Mouse (Mus musculus) E14TG2a.4 (cell line): Measurements from ENCODE around the gene Ikzf3.

Experiments
- H3K27me3 ChIP-seq: 2 replicates; pipeline ENCODE4 v1.6.1; 2014; ENCODE audit warnings: low read length, control low read depth; ENCODE audit not compliant: insufficient read depth
- H3K36me3 ChIP-seq: 2 replicates; pipeline ENCODE4 v1.6.1; 2014; ENCODE audit warnings: low read length, control low read depth; ENCODE audit not compliant: insufficient read depth
- H3K4me1 ChIP-seq: replicated peaks from 2 replicates; pipeline ENCODE4 v1.6.1; 2014; ENCODE audit warnings: low read depth, low read length, control low read depth
- H3K4me3 ChIP-seq: replicated peaks from 2 replicates; pipeline ENCODE4 v1.5.1; 2014; ENCODE audit warnings: mild to moderate bottlenecking, low read length
- H3K9me3 ChIP-seq: 2 replicates; pipeline ENCODE4 v1.6.1; 2014; ENCODE audit warnings: low read length, control low read depth
- CTCF ChIP-seq: conservative IDR thresholded peaks from 2 replicates; pipeline ENCODE4 v1.5.1; 2014; ENCODE audit warnings: low read length
- NANOG ChIP-seq: IDR thresholded peaks from 2 replicates; pipeline ENCODE4 v1.6.1; 2014; ENCODE audit warnings: borderline replicate concordance, low read length, mixed read lengths
- POU5F1 ChIP-seq: IDR thresholded peaks from 2 replicates; pipeline ENCODE4 v1.6.1; 2014; ENCODE audit warnings: low read length, borderline replicate concordance

Ikzf3 gene

DNA sequence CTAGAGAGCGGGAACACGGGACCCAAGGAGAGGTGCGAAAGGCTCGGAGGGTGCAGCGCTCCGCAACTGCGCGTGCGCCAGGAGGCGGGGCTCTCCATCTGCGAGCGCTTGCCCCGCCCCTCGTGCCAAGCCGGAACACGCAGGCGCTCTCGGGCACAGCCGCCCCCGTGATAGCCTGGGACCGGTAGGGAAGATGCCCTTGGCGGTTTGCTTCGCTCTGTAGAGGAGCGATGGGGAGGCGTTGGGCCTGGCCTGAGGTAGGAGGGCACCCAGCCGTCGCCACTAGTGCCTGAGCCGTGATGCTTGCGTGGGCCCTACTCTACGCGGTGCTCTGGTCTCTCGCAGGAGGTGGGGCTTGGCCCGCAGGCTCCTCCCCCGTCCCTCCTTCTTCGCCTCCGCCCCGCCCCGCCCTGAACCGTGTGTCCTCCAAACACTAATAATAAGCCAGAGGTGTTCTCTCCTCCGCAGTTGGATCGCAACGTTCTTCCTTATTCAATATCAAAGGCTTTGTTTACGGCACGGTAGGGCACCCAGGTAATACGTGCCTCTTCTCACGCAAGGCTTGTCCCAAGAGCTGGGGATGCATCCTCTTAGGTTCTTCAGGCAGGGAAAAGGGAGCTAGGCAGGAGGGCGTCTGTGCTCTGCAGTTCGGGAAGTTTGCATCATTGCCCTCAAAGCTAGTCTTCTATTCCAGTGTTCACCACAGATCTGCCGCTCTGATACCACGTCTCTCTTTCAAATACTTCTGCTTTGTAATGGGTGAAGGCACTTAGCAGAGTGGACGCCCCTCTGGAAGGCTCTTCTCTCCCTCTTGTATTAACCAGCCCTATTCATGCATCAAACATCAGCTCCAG lies 5.4 kb upstream of the Ikzf3 start, which contains the start of gene Zpbp2:
TSS of gene Zpbp2 (plus strand) at position 123 of the 854 bp plus-strand sequence.
- H3K9me3 ChIP-seq: peaks cover 3% of the 10 kb centered on the region; the same call in 1 of the 2 replicates
- no peaks in the 10 kb centered on the region for H3K36me3 ChIP-seq
- H3K4me1 ChIP-seq: peaks cover 14% of the 10 kb centered on the region
- TF ChIP-seq NANOG (no peak), CTCF (no peak), POU5F1 (no peak)
- H3K4me3 ChIP-seq: peak within 1 kb of the TSS; percentile 95
- peaks cover 45% of the 10 kb centered on the region for H3K27me3 ChIP-seq

DNA sequence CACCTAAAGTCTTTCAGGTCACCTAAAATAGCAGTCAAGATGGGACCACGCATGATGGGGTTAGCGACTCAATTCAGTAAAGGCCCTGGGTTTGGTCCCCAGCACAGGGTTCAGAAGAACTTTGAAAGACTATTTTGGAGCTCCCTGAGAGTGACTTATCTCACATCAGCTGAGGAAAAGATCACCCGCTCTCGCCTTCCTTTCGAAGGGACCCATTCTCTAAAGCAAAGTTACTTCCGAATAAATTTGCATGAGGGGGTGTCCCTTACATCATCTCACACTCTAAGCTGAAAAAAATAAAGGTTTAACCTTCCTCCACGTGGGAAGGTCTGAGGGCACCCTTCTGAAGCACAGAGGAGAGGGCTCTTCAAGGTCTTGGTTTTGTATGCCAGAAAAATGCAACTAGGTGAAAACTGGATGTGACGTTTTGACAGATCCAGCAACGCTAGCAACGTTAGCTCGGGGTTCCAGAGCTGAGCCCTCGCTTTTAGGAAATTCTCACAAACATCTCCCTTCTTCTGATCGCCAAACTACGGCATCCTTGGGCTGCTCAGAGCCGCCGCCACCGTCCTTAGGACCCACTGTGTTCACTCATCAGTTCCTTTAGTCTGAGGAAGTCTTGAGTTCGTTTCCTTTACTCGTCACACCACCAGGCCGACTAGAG lies 4.6 kb upstream of the Ikzf3 start:
- TF ChIP-seq NANOG (no peak), CTCF (no peak), POU5F1 (no peak)
- Histone ChIP-seq H3K4me3 (peak overlapping the region; percentile 95), H3K9me3 (peaks cover 3% of the 10 kb centered on the region; the same call in 1 of the 2 replicates), H3K36me3 (no peaks in the 10 kb centered on the region), H3K27me3 (peaks cover 52% of the 10 kb centered on the region), H3K4me1 (peaks cover 14% of the 10 kb centered on the region)

DNA sequence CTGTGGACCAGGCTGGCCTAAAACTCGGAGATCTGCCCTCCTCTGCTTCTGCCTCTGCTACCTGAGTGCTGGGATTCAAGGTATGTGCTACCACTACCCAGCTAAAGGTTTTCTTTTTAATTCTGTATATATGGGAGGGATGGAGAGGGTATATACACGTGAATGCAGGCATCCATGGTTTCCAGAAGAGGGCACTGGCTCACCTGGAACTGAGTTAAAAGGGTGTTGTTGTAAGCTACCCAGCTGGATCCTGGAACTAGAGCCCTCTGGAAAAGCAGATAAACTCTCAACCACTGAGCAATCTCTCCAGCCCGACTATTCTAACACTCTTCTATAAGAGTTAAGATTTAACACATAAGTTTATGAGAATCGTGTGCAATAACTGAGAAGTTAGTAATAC lies 3.5 kb upstream of the Ikzf3 start:
- peaks cover 3% of the 10 kb centered on the region; the same call in 1 of the 2 replicates for H3K9me3 ChIP-seq
- no peak overlapping the region for H3K4me3 ChIP-seq
- H3K36me3 ChIP-seq: no peaks in the 10 kb centered on the region
- H3K27me3 ChIP-seq: peaks cover 61% of the 10 kb centered on the region
- no peak for TF ChIP-seq CTCF
- peaks cover 14% of the 10 kb centered on the region for H3K4me1 ChIP-seq

DNA sequence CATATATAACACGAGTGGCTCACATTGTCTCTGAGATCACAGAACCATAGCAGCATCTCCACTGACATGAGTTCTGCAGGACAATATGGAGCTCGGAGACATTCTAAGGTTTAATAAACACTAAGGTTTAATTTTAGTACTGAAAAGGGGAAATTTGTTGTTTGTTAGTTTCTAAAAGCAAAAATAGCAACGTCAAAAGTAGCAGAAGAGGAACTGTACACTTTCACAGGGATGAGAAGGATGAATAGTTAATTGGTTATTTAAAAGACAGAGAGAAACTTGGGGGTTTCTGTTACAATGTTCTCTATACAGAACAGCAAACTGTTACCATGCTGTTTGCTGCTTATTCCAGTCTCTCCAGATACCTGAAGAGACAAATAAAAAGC lies 1.5 kb upstream of the Ikzf3 start:
- Histone ChIP-seq H3K27me3 (peaks cover 76% of the 10 kb centered on the region), H3K4me1 (peaks cover 14% of the 10 kb centered on the region), H3K36me3 (no peaks in the 10 kb centered on the region), H3K4me3 (no peak overlapping the region), H3K9me3 (peaks cover 3% of the 10 kb centered on the region; the same call in 1 of the 2 replicates)
- TF ChIP-seq NANOG: no peak
- no peak for TF ChIP-seq POU5F1
- TF ChIP-seq CTCF: no peak

DNA sequence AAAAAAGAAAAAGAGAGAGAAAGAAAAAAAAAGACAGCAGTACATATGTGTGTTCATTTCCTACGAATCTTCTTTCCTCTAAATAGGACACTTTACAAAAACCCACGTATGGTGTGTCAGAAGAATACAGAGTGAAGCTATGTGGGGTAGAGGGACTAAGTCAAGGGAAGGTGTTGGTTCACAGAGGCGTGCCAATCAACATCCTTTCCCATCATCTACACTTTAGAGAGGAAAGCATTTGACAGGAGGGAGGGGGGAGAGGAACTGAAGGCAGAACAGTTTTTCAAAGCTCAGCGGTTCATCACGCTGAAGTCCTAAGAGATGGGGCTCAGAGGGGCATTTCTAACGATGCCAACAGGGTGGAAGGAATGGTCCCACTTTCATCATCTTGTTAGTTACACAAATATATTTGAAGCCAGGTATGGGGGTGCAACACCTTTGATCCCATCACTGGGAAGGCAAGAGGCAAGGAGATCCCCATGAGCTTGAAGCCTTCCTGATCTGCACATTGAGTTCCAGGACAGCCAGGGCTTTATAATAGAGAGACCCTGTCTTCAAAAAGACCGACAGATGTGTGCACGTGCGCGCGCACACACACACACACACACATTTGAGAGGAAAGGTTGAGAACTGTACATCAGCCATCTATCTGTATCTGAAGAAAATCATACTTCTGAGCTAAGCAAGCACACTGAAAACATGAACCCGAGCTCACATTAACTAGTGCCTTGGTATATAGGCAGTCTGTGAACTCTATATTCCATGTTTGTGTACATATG lies 887 bp upstream of the Ikzf3 start:
- Histone ChIP-seq H3K36me3 (no peaks in the 10 kb centered on the region), H3K4me1 (peaks cover 12% of the 10 kb centered on the region), H3K4me3 (no peak overlapping the region), H3K27me3 (peaks cover 81% of the 10 kb centered on the region), H3K9me3 (peaks cover 3% of the 10 kb centered on the region; the same call in 1 of the 2 replicates)
- TF ChIP-seq CTCF (no peak), NANOG (no peak), POU5F1 (no peak)

DNA sequence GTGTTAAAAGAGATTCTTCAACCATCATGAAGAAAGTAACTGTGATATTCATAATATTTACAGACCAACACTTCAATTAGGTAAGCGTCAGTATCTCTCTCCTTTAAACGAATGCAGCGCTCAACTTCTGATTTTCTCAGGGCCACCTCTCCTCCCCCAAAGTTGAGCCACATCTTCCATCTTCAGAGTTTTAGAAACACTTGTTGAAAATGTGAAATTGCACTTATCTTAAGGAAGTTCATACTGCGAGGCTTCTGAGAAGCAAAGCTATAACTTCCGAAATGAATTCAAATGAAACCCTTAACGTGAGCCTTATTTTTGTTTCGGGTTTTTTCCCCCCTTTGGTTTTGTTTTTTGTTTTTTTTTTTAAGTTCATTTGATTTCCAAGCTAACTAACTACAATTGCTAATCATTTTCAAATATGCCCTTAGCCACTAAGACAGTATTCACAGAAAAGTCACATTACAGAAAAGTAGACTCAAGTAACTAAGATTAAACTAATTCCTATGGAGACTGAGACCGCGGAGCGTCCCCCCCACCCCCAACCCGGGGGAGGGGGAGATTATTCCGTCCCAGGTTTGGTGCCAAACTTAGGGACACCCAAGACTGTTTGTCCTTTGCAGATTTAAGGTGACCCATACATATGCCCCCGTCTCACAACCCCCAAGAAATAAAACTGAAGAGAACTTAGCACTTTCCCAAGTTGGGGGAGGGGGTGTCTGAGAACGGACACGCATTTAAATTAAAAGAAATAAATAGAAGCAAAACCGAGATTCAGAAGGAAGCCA lies 747 bp downstream of the Ikzf3 start:
- no peak for TF ChIP-seq CTCF
- TF ChIP-seq POU5F1: no peak
- TF ChIP-seq NANOG: no peak
- H3K4me1 ChIP-seq: peaks cover under 1% of the 10 kb centered on the region; the same call in 1 of the 2 replicates
- peak overlapping the region; percentile 76 for H3K4me3 ChIP-seq
- peaks cover 80% of the 10 kb centered on the region for H3K27me3 ChIP-seq
- H3K36me3 ChIP-seq: no peaks in the 10 kb centered on the region
- H3K9me3 ChIP-seq: peaks cover 6% of the 10 kb centered on the region

DNA sequence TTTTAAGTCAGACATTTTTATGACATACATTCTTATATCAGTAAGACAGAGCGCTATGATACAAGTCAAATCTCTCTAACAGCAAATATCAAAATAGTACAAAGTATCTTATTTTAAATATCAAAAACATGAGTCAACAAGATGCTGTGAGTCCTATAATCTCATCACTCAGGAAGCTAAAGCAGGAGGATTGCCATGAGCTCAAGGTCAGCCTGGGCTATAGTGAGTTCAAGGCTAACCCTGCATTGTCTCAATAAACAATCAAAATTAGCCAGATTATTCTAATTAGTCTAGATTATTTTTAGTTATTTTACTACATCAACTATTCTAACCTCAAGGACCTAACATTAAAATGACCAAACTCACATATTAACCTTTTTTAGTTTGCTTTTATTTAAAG lies 2.4 kb downstream of the Ikzf3 start:
- no peaks in the 10 kb centered on the region for H3K36me3 ChIP-seq
- H3K4me1 ChIP-seq: no peaks in the 10 kb centered on the region; the same call in 1 of the 2 replicates
- H3K9me3 ChIP-seq: peaks cover 10% of the 10 kb centered on the region
- H3K27me3 ChIP-seq: peaks cover 65% of the 10 kb centered on the region
- no peak for TF ChIP-seq NANOG
- no peak for TF ChIP-seq CTCF
- TF ChIP-seq POU5F1: no peak
- no peak overlapping the region for H3K4me3 ChIP-seq

DNA sequence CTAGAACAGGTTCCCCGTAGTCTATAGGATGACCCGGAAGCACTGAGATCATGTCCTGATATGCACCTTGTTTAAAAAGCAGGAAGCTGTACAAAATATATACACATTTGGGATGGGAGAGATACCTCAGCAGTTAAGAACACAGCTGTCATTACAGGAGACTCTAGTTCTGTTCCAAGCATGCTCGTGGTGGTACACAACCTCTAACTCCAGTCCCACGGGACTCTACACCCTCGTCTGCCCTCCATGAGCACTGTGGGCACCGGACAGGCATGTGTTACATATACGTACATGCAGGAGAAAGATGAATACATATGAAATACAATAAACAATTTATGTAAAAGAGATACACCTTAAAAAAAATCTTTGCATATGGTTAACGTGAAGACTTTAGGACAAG lies 3.3 kb downstream of the Ikzf3 start:
- no peak overlapping the region for H3K4me3 ChIP-seq
- peaks cover 56% of the 10 kb centered on the region for H3K27me3 ChIP-seq
- TF ChIP-seq CTCF (no peak), POU5F1 (no peak), NANOG (no peak)
- no peaks in the 10 kb centered on the region; the same call in 1 of the 2 replicates for H3K4me1 ChIP-seq
- H3K9me3 ChIP-seq: peaks cover 10% of the 10 kb centered on the region
- H3K36me3 ChIP-seq: no peaks in the 10 kb centered on the region
